Comparison of ENCODE assay signal across 17 mouse cellular contexts in genomic region chr15:93155756-93156155, GRCm38 (mm10).
DNase-seq lines count a peak whose midpoint lies in the region; ATAC-seq lines count a peak whose summit lies in the region.
"Had no signal": no experiment of that assay in that cellular context is flagged by ENCODE, and none has a peak within 500 bp of the region (broad histone marks: within the 10 kb centered on the region; RNA-seq: fewer than 3 reads in every experiment).

No protein-coding gene starts in this region.

- H3K9ac ChIP-seq in hindbrain, embryonic 14.5 days: no peak overlapping the region
- no peak overlapping the region for H3K9ac ChIP-seq in hindbrain, embryonic 13.5 days
- no peak overlapping the region for H3K9ac ChIP-seq in midbrain, embryonic 16.5 days (ENCODE audit: low read depth, low read length)
- H3K9ac ChIP-seq: liver, embryonic 14.5 days had no signal

- no peaks in the 10 kb centered on the region; the same call in 1 of the 2 replicates for H3K4me1 ChIP-seq in hindbrain, embryonic 14.5 days (replicated peaks; ENCODE audit: control insufficient read depth, insufficient read depth, low read length)
- H3K4me1 ChIP-seq in hindbrain, embryonic 13.5 days (replicated peaks): peaks cover 8% of the 10 kb centered on the region
- H3K4me1 ChIP-seq in midbrain, embryonic 16.5 days (ENCODE audit: control insufficient read depth, insufficient read depth, low read length): peaks cover 6% of the 10 kb centered on the region
- H3K4me1 ChIP-seq: heart, embryonic 10.5 days had no signal

- peak; percentile 40; the same call in 1 of the 2 replicates for ATAC-seq in hindbrain, embryonic 14.5 days (ENCODE audit: low FRiP score)
- ATAC-seq in hindbrain, embryonic 13.5 days (ENCODE audit: low FRiP score): no peak
- peak; percentile 66; the same call in 1 of the 2 replicates for ATAC-seq in midbrain, embryonic 16.5 days
- ATAC-seq: forebrain, embryonic 16.5 days had no signal

- no peak overlapping the region for H3K4me3 ChIP-seq in hindbrain, embryonic 14.5 days (replicated peaks; ENCODE audit: low read length)
- H3K4me3 ChIP-seq in hindbrain, embryonic 13.5 days: no peak overlapping the region
- H3K4me3 ChIP-seq in midbrain, embryonic 16.5 days (ENCODE audit: low read depth, low read length): no peak overlapping the region
- H3K4me3 ChIP-seq: erythroblast, embryonic 14.5 days; heart, embryonic 10.5 days had no signal

- H3K36me3 ChIP-seq in hindbrain, embryonic 14.5 days (replicated peaks; ENCODE audit: control insufficient read depth, insufficient read depth): no peaks in the 10 kb centered on the region
- H3K36me3 ChIP-seq in hindbrain, embryonic 13.5 days: no peaks in the 10 kb centered on the region
- no peaks in the 10 kb centered on the region for H3K36me3 ChIP-seq in midbrain, embryonic 16.5 days (ENCODE audit: control insufficient read depth, insufficient read depth, low read length)
- H3K36me3 ChIP-seq: heart, embryonic 10.5 days had no signal

- no peak overlapping the region for H3K4me2 ChIP-seq in hindbrain, embryonic 14.5 days (replicated peaks)
- H3K4me2 ChIP-seq in hindbrain, embryonic 13.5 days: no peak overlapping the region
- H3K4me2 ChIP-seq in midbrain, embryonic 16.5 days (ENCODE audit: low read length): no peak overlapping the region

- no peaks in the 10 kb centered on the region for H3K9me3 ChIP-seq in hindbrain, embryonic 14.5 days (ENCODE audit: control insufficient read depth, low read length)
- no peaks in the 10 kb centered on the region for H3K9me3 ChIP-seq in hindbrain, embryonic 13.5 days
- no peaks in the 10 kb centered on the region for H3K9me3 ChIP-seq in midbrain, embryonic 16.5 days (replicated peaks; ENCODE audit: control insufficient read depth, low read length, poor library complexity, severe bottlenecking)
- H3K9me3 ChIP-seq: heart, embryonic 10.5 days had no signal

- no peaks in the 10 kb centered on the region for H3K27me3 ChIP-seq in hindbrain, embryonic 14.5 days (ENCODE audit: control insufficient read depth, insufficient read depth, low read length)
- no peaks in the 10 kb centered on the region for H3K27me3 ChIP-seq in hindbrain, embryonic 13.5 days
- H3K27me3 ChIP-seq in midbrain, embryonic 16.5 days (ENCODE audit: control insufficient read depth, insufficient read depth, low read depth, low read length): no peaks in the 10 kb centered on the region

- DNase-seq in adrenal gland, adult (ENCODE audit: inconsistent age in 2 of 2, low spot score in 1 of 2): peak; percentile 56 to 71
- DNase-seq in adrenal gland, adult 18-20 months (ENCODE audit: low spot score in 2 of 2): no peak
- DNase-seq in hindbrain, embryonic 14.5 days (ENCODE audit: low spot score): no peak
- DNase-seq in ovary, adult 18-20 months (ENCODE audit: low spot score): peak; percentile 4
- DNase-seq in ovary, postnatal 14 days (ENCODE audit: low spot score): no peak
- DNase-seq in kidney, postnatal 25 days: no peak
- DNase-seq: cerebellum, adult 11-12 months; kidney, adult 18-20 months had no signal

- WGBS in hindbrain, embryonic 14.5 days: 77% methylated on average over 3 of the region's 3 CpGs
- WGBS in hindbrain, embryonic 13.5 days: 73% methylated on average over 3 of the region's 3 CpGs
- WGBS in midbrain, embryonic 16.5 days: 87% methylated on average over 3 of the region's 3 CpGs

- no peak overlapping the region for H3K27ac ChIP-seq in hindbrain, embryonic 14.5 days
- no peak overlapping the region for H3K27ac ChIP-seq in hindbrain, embryonic 13.5 days
- H3K27ac ChIP-seq in midbrain, embryonic 16.5 days (ENCODE audit: low read length): 0 out of 2 replicates have a peak overlapping the region, but pooled peaks have one; percentile 3
- H3K27ac ChIP-seq: heart, embryonic 10.5 days; kidney, postnatal 0 days; liver, embryonic 14.5 days; macrophage; stomach, postnatal 0 days had no signal

Comparison
In these comparisons a context has a peak if more than half of its experiments do, and no peak if none do; other contexts are left out.
1. DNase-seq: peak in adrenal gland, adult (2 of 2) and ovary, adult 18-20 months (single experiment); none in adrenal gland, adult 18-20 months (0 of 2), hindbrain, embryonic 14.5 days (single experiment), ovary, postnatal 14 days (single experiment) and kidney, postnatal 25 days (0 of 2).